Mouse (Mus musculus) testis, postnatal 10 days (tissue): ENCODE measurements around the gene Cnr1.

Source experiments
- DNase-seq: peaks from one replicate; pipeline ENCODE4 v3.0.0; 2021; ENCODE audit warnings: low spot score

Gene Cnr1

GRCm38 (mm10) chr4:33941557-33941956, 17.2 kb downstream of the Cnr1 start:
- no peak for DNase-seq

DNA sequence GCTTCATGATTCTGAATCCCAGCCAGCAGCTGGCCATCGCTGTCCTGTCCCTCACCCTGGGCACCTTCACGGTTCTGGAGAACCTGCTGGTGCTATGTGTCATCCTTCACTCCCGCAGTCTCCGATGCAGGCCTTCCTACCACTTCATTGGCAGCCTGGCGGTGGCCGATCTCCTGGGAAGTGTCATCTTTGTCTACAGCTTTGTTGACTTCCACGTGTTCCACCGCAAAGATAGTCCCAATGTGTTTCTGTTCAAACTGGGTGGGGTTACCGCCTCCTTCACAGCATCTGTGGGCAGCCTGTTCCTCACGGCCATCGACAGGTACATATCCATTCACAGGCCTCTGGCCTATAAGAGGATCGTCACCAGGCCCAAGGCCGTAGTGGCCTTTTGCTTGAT, 19.5 kb downstream of the Cnr1 start:
- no peak for DNase-seq

DNA sequence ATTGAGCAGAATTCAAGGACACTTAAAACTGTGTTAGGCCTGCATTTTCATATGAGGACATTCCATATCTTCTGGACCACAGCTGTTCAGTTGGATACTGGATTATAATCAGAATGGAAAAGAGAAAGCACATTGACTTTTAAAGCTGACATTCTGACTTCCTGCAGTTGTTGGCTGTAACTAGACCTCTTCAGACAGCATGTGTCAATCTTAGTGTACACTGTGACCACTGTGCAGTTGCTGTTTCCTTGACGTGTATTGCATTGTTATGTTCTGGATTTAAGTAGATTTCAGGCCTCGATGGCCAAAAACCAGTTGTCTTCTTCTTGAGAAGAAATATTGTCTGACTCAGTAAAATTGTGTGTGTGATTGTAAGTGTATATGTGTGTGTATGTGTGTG, 21.3 kb downstream of the Cnr1 start:
- no peak for DNase-seq

- no peak for DNase-seq
Observed at GRCm38 (mm10) chr4:33947584-33947983, 23.2 kb downstream of the Cnr1 start.

- no peak for DNase-seq
Observed at GRCm38 (mm10) chr4:33957398-33957797, 33.0 kb downstream of the Cnr1 start.

DNA sequence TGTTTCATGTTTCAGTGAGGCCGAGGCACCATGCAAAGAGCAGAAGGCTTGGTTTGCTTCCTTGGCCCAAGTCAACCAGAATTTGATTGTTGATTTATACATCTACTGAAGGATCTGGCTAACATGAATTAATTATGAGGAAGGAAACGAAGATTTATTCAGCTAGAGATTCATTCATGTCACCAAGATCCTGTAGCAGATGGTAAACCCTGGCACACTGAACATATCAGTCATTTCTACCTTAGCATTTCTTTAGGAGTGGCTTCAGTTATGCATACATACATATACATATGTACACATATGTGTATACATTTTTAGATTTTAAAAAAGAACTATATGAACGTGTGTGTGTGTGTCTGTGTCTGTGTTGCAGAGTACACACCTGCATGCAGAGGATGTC, 34.1 kb downstream of the Cnr1 start:
- no peak for DNase-seq

- no peak for DNase-seq
Observed at GRCm38 (mm10) chr4:33959841-33960240, 35.4 kb downstream of the Cnr1 start.

DNA sequence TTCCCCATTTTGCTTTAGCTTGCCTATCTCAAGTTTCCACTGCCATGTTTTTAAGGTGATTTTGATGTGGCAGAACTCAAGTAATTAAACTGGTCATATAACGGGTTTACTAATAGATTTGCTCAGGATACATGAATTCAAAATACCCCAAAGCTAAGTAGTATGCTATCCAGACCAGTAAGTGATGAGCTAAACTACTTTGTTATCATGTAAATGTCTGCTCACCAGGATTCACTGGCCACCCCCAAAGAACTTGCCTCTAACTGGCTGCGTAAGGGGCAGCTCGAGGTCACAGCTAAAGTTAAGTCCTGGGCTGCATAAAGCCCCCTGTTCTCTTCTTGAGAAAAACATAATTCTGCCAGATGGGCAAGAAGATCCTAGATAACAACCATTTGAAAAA, 46.3 kb downstream of the Cnr1 start:
- DNase-seq, result no peak

GRCm38 (mm10) chr4:33988466-33989089, 64.2 kb downstream of the Cnr1 start:
- no peak for DNase-seq

DNA sequence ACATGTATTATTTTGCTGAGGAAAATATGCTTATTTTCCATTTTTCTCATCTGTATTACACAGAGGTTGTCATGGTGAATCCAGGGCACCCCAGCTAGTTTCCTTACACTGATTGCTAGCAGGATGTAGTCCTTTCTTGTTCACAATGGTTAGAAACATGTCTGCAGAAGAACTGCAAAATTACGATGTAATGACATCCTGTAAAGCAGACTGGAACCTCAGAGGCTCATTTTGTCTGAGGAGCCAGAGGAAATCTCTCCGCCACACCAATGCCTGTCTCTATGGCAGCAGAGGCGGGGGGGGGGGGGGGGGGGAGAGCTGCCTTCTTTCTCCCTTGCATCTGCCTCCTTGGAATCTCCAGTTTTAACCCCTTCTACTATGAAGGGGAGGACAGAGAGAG, 68.3 kb downstream of the Cnr1 start:
- DNase-seq, result no peak

GRCm38 (mm10) chr4:33996382-33996781, 72.0 kb downstream of the Cnr1 start:
- DNase-seq, result no peak
